Mouse (Mus musculus) lung, embryonic 14.5 days (tissue): ENCODE measurements around the gene Tspan32. TPM values are rescaled to one million over a fixed set of nuclear protein-coding genes. Genes with fewer than 3 reads are reported as not detected.

Source experiments
- ATAC-seq: fragments of 200-750 bp; cut with Nextera tagmentation; 2 replicates; pipeline ENCODE4 v1.8.0; 2017; ENCODE audit warnings: mild to moderate bottlenecking, moderate TSS enrichment, moderate library complexity; ENCODE audit not compliant: insufficient read depth
- DNase-seq: peaks from one replicate; pipeline ENCODE4 v3.0.0-alpha.2; 2015
- H3K27ac ChIP-seq: fragments of 300-500 bp; sonication (generic); 2 replicates; pipeline ENCODE4 v1.5.1; 2014; ENCODE audit warnings: low read depth, mild to moderate bottlenecking, moderate library complexity
- H3K27me3 ChIP-seq: fragments of 300-500 bp; sonication (generic); 2 replicates; pipeline ENCODE4 v1.6.1; 2014; ENCODE audit warnings: low read length, control low read depth; ENCODE audit not compliant: insufficient read depth
- H3K36me3 ChIP-seq: fragments of 300-500 bp; sonication (generic); 2 replicates; pipeline ENCODE4 v1.6.1; 2014; ENCODE audit warnings: control low read depth; ENCODE audit not compliant: insufficient read depth
- H3K4me1 ChIP-seq: fragments of 300-500 bp; sonication (generic); 2 replicates; pipeline ENCODE4 v1.6.1; 2014; ENCODE audit warnings: antibody characterized with exemption, control low read depth; ENCODE audit not compliant: insufficient read depth
- H3K4me2 ChIP-seq: fragments of 300-500 bp; sonication (generic); 2 replicates; pipeline ENCODE4 v1.6.1; 2014; ENCODE audit warnings: mild to moderate bottlenecking
- H3K4me3 ChIP-seq: fragments of 300-500 bp; sonication (generic); 2 replicates; pipeline ENCODE4 v1.5.1; 2014; ENCODE audit warnings: low read depth, low read length
- H3K9ac ChIP-seq: fragments of 300-500 bp; sonication (generic); 2 replicates; pipeline ENCODE4 v1.6.1; 2014
- H3K9me3 ChIP-seq: fragments of 300-500 bp; sonication (generic); 2 replicates; pipeline ENCODE4 v1.6.1; 2016; ENCODE audit warnings: low read depth, low read length, control low read depth
- CTCF ChIP-seq: IDR thresholded peaks from 2 replicates; pipeline ENCODE4 v1.5.1; 2016; ENCODE audit warnings: antibody characterized with exemption, low read depth
- WGBS: fragments of 180-500 bp; shearing (Covaris S2); extraction: QIAGEN DNeasy Blood & Tissue Kit; methylation state at CpG from one replicate; pipeline ENCODE4 v1.1.7; 2014; 5-methylcytosine and 5-hydroxymethylcytosine counted together
- polyA plus RNA-seq: library from polyadenylated mRNA; unstranded; fragments of >200 nt; fragmentation: Nextera tagmentation; extraction: Ambion mirVana; gene quantifications from 2 replicates; pipeline ENCODE4 v1.2.1, GENCODE M21; 2014

Tspan32 gene
- polyA plus RNA-seq, 1 experiment from 2014 or later = 2.1 TPM

DNA sequence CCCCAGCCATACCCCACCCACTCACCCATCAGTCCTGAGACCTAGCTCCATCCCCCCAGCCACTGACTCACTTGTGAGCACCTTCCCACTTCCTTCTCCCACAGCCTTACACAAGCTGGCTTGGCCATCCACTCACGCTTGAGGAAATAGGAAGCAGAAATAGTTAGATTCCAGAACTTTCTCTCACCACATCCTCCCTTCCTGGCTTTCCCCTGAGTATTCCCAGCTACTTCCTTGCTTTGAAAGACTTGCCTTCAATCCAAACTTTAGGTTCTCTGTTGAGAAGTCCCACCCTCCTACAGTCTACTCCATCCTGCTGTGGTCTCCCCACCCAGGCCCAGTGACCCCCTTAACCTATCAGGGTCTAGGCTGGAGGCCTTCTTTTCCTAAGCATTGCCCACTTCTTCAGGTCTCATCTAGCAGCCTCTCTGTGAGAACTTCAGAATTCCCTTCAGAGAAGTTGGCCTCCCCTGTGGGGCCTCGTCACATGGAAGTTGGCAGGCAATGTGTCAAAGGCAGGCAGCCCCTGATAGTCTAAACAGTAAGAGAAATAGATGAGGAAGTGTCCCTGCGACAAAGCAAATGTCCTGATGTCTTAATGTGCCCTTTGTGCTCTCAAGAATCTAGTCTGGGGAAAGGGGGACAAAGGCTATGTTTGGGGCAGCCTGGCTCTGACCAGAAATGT lies 36.4 kb downstream of the Tspan32 start:
- peak; percentile 41 for DNase-seq
- Histone ChIP-seq H3K9ac (no peak overlapping the region), H3K4me3 (no peak overlapping the region), H3K9me3 (no peaks in the 10 kb centered on the region), H3K4me2 (no peak overlapping the region), H3K27ac (peak overlapping the region; percentile 67; the same call in 1 of the 2 replicates), H3K36me3 (no peaks in the 10 kb centered on the region), H3K4me1 (peaks cover 18% of the 10 kb centered on the region), H3K27me3 (no peaks in the 10 kb centered on the region)
- TF ChIP-seq CTCF = no peak
- ATAC-seq = peak; percentile 45
- 42% methylated on average over 3 of the region's 3 CpGs for WGBS

DNA sequence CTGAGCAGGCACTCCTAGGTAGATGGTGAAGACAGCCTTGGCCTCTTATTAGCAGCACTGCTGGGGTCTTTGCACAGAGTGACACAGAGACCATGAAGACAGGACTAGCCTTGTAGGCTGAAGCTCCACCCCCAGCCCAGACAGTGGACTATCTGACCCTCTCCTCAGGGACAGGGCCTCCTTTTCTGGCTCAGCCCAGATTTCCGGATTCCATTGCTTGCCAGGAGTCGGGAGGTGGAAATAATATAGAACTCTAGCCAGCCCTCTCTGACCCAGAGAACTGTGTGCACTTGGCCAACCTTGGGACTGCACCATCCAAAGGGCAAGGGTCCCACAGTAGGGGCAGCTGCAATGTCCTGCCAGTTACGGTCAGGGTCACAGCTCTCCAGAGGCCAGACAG lies 37.2 kb downstream of the Tspan32 start:
- ATAC-seq (peak; percentile 86), DNase-seq (peak; percentile 69)
- Histone ChIP-seq H3K36me3 (no peaks in the 10 kb centered on the region), H3K27ac (peak overlapping the region; percentile 67; the same call in 1 of the 2 replicates), H3K4me2 (no peak overlapping the region), H3K27me3 (no peaks in the 10 kb centered on the region), H3K9ac (no peak overlapping the region), H3K9me3 (no peaks in the 10 kb centered on the region), H3K4me3 (no peak overlapping the region), H3K4me1 (peaks cover 18% of the 10 kb centered on the region)
- WGBS = 45% methylated on average over 3 of the region's 3 CpGs
- no peak for TF ChIP-seq CTCF

DNA sequence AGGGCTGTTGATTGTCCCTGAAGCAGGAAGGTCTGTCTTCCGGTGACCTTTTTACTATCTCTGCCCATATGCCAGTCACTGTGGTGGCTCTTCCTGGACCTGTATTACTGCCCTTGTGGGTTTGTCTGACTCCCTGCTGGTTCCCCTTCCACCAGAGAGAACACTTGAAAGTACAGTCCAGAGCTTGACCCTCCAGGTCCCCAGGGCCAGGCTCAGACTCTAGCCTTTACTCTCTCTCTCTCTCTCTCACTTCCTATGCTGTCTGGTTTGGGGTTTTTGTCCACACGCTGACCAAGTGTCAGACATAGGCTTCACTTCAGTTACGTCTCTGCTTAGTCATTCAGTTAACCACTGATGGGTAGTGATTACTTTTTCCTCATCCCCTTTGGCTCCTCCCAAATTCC lies 38.1 kb downstream of the Tspan32 start:
- no peak for DNase-seq
- 90% methylated on average over 3 of the region's 3 CpGs for WGBS
- Histone ChIP-seq H3K27ac (no peak overlapping the region; the same call in 1 of the 2 replicates), H3K27me3 (no peaks in the 10 kb centered on the region), H3K9me3 (no peaks in the 10 kb centered on the region), H3K9ac (no peak overlapping the region), H3K4me3 (no peak overlapping the region), H3K4me2 (no peak overlapping the region), H3K36me3 (no peaks in the 10 kb centered on the region), H3K4me1 (peaks cover 18% of the 10 kb centered on the region)
- no peak for ATAC-seq
- TF ChIP-seq CTCF = no peak

DNA sequence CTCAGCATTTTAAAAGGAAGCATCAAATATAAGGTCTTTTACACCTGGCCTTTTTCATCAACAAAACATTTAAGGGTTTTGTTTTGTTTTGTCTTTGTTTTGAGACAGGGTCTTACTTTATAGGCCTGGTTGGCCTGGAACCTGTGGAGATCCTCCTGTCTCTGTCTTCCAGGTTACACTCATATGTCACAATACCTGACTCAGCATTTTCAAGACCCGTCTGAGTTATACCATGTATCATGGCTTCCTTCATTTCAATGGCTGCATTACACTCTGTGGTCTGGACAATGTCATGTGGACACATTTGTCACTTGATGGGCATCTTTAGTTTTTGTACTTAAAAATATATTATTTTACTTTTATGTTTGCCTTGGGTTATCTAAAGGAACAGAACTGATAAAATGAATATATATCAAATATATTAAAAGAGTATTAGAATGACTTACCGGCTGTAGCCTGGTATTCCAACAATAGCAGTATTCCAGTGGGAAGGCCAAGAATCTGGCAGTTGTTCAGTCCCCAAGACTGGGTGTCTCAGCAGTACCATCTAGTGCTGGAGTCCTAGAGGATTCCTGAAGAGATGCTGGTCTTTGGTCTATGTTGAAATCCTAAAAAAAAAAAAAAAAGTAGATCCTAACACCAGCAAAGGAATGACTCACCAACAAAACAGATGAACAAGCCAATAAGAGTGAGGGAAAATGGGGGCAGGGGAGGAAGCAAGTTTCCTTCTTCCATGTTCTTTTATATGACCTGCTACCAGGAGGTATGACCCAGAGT lies 39.4 kb downstream of the Tspan32 start:
- H3K4me3 ChIP-seq = no peak overlapping the region
- no peaks in the 10 kb centered on the region for H3K9me3 ChIP-seq
- peaks cover 18% of the 10 kb centered on the region for H3K4me1 ChIP-seq
- no peak for ATAC-seq
- H3K36me3 ChIP-seq = no peaks in the 10 kb centered on the region
- no peak overlapping the region for H3K9ac ChIP-seq
- H3K4me2 ChIP-seq = no peak overlapping the region
- H3K27me3 ChIP-seq = no peaks in the 10 kb centered on the region
- no peak for DNase-seq
- no peak for TF ChIP-seq CTCF
- 90% methylated on average over 2 of the region's 2 CpGs for WGBS
- no peak overlapping the region for H3K27ac ChIP-seq

DNA sequence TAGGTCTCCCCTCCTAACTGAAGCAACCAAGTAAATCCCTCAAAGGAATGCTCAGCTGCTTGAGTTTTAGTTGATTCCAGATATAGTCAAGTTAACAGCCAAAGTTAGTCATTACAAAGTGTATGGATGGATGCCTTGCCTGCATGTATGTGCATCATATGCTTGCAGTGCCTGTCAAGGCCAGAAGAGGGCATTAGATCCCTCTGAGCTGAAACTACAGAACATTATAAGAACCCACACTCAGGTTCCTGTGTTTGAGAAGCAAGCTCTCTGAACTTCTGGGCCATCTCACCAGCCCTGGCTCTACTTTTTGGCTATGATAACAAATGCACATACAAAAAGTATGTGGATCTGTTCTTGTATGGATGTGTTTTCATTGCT lies 40.0 kb downstream of the Tspan32 start:
- no peaks in the 10 kb centered on the region for H3K27me3 ChIP-seq
- no peak overlapping the region for H3K9ac ChIP-seq
- H3K4me2 ChIP-seq = no peak overlapping the region
- TF ChIP-seq CTCF = peak; percentile 36
- H3K9me3 ChIP-seq = no peaks in the 10 kb centered on the region
- H3K4me3 ChIP-seq = no peak overlapping the region
- no peaks in the 10 kb centered on the region for H3K36me3 ChIP-seq
- peaks cover 18% of the 10 kb centered on the region for H3K4me1 ChIP-seq
- H3K27ac ChIP-seq = no peak overlapping the region
- DNase-seq = no peak
- ATAC-seq = no peak

DNA sequence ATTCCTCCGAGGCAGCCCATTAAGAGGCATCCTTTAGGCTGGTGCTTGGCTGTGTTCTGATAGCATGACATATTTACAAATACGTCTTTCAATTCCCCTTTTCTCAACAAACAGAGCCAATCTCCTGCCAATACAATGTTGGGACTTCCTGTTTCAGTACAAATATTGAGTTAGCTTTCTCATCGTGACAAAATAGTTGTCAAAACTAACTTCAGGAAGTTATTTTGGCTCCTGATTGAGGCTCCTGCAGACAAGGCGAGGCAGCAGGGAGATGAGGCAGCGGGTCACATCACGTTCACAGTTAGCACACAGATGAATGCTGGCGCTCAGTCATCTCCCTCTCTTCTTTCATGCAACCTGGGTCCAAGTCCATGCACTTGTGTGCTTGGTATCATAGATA lies 41.5 kb downstream of the Tspan32 start:
- WGBS = 44% methylated on average over 7 of the region's 7 CpGs
- ATAC-seq (no peak), DNase-seq (no peak)
- Histone ChIP-seq H3K9ac (no peak overlapping the region), H3K27ac (no peak overlapping the region), H3K4me2 (no peak overlapping the region), H3K4me3 (no peak overlapping the region), H3K36me3 (no peaks in the 10 kb centered on the region), H3K4me1 (peaks cover 15% of the 10 kb centered on the region), H3K27me3 (no peaks in the 10 kb centered on the region), H3K9me3 (no peaks in the 10 kb centered on the region)
- TF ChIP-seq CTCF = no peak

DNA sequence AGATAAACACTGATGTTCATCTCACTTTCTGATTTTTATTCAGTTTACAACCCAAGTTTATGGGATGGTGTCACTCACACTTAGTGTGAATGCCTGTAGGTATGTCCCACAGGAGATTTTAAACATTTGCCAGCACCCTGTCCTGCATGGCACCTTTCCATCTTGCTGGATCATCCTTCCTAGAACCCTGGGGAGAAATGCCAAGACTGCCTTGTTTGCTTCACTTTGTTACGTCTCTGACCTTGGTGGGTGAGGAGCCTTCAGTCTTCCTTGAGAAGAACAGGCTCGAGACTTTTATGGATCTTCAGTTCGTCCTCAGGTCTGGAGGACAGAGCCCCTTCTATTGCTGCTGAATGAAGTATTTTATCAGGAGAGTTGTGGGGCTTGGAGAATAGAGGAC lies 44.5 kb downstream of the Tspan32 start:
- Histone ChIP-seq H3K4me1 (no peaks in the 10 kb centered on the region; the same call in 1 of the 2 replicates), H3K27me3 (no peaks in the 10 kb centered on the region), H3K9me3 (no peaks in the 10 kb centered on the region), H3K36me3 (no peaks in the 10 kb centered on the region; the same call in 1 of the 2 replicates), H3K4me2 (no peak overlapping the region), H3K27ac (no peak overlapping the region), H3K9ac (no peak overlapping the region), H3K4me3 (no peak overlapping the region)
- DNase-seq (no peak), ATAC-seq (no peak)
- 68% methylated on average over 3 of the region's 3 CpGs for WGBS
- no peak for TF ChIP-seq CTCF
